Mouse (Mus musculus) CH12.LX (cell line): Measurements from ENCODE around the gene Fgfr2.

Experiments
- CTCF ChIP-seq, 2 experiments: IDR thresholded peaks in 1 of 2; conservative IDR thresholded peaks in 1 of 2; 2 replicates each; pipeline ENCODE4 v1.5.1; 2011 to 2012; ENCODE audit warnings: low read depth in 2 of 2, low read length in 2 of 2, improper control_type of control experiment in 1 of 2, inconsistent platforms in 1 of 2, mild to moderate bottlenecking in 1 of 2, moderate library complexity in 1 of 2
- HCFC1 ChIP-seq: IDR thresholded peaks from 2 replicates; pipeline ENCODE4 v1.6.1; 2012; ENCODE audit warnings: low read depth, mild to moderate bottlenecking, inconsistent platforms, low read length, improper control_type of control experiment
- JUN ChIP-seq: IDR thresholded peaks from 2 replicates; pipeline ENCODE4 v1.6.1; 2011; ENCODE audit warnings: low read depth, mild to moderate bottlenecking, low read length, improper control_type of control experiment, moderate library complexity; ENCODE audit not compliant: insufficient read depth
- POLR2A ChIP-seq: IDR thresholded peaks from 2 replicates; pipeline ENCODE4 v1.6.1; 2011; ENCODE audit warnings: low read depth, mild to moderate bottlenecking, improper control_type of control experiment, low read length
- TCF12 ChIP-seq: IDR thresholded peaks from 2 replicates; pipeline ENCODE4 v1.6.1; 2014; ENCODE audit warnings: low read depth, mild to moderate bottlenecking, inconsistent platforms, low read length, improper control_type of control experiment

DNA sequence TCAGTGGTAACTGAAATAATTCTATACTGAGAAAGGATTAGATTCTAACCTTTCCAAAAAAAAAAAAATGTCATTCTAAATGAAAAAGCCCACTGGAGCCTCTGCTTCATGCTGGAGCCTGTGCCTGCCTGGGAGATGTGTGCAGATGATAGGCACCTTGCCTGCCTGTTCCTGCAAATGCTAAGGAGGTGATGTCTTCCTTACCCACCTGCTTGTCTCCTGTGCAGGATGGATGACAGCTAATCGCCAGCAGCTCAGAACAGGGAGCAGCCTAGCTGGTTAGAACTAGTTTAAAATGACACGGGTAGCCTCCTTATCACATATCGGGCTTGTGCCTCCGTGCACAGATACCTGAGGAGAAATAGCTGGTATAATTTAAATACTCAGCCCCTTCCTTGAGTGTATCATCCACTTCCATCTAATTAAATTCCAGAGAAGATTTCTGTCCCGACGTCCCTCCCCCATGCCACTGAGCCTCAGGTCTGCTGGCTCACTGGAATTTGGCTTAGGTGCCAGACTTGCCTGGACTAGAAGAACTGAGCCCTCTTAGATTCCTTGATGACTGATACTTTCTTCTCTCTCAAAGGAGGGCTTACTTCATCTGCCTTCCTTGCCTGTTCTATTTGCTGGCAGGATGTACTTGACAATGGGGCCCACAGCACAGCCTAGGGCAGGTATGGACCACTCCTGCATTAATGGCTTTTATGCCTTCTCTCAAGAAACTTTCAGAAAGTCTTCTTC lies 2782.6 kb downstream of the Fgfr2 start:
- TF ChIP-seq CTCF (conservative IDR thresholded peaks at IDR 0.05 in 1 of 2, IDR thresholded peaks at IDR 0.05 in 1 of 2; ENCODE audit: low read depth in 2 of 2, low read length in 2 of 2), result no peak
- no peak for TF ChIP-seq TCF12
- TF ChIP-seq POLR2A, result no peak
- TF ChIP-seq JUN, result no peak
- TF ChIP-seq HCFC1, result no peak
